ENCODE assay signal across 8 mouse cellular contexts in the genomic region with DNA sequence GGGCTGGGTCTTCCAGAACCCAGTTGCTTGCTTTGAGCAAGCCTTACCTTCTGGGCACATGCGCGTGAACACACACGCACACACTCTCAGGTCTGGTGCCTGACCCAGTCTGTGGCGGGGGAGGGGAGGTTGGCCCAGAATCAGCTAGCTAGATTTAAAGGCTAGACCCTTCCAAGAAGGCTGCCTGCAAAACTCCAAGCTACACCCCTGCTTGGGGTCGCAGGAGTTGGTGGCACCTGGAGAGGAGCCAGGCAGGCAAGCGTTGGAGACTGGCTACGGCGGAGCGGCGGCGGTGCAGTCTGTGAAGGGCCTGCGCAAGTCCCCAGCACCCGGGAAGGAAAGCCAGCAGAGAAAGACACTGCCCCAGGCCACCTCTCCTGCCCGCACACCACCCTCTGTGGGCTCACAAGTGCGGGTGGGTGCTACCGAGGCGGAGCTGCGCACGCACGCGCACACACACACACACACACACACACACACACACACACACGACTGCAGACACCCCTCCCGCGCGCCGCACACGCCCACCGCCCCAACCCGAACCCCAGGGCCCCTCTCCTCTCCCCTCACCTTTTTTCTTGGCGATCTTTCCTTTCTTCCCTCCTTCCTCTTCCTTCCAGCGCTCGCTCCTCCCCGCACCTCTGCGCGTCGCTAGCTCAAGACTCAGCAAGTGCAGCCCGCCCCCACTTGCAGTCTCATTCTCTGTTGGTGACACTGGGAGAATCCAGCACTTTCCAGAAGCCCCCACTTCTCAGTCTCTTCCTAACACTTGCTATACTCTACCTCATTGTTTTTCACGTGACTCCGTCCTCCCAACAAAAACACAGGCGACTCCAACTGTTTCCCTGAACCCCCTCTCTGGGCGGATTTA. TPM values are rescaled to one million over a fixed set of nuclear protein-coding genes. Genes with fewer than 3 reads are reported as not detected.
A peak's percentile ranks its signal among the peaks of the same experiment; 100 is the strongest.
DNase-seq lines count a peak whose midpoint lies in the region; ATAC-seq and TF ChIP-seq lines count a peak whose summit lies in the region.

No protein-coding gene starts in this region.

- H3K4me1 ChIP-seq in kidney, adult 2 months (ENCODE audit: control insufficient read depth, insufficient read depth, low read length) = no peaks in the 10 kb centered on the region
- peaks cover 11% of the 10 kb centered on the region for H3K4me1 ChIP-seq in hindbrain, embryonic 15.5 days (replicated peaks)
- H3K4me1 ChIP-seq in limb, embryonic 11.5 days (ENCODE audit: control insufficient read depth, insufficient read depth, low read length) = 0 out of 2 replicates have a peak, but pooled peaks cover 7% of the 10 kb centered on the region
- peaks cover 20% of the 10 kb centered on the region for H3K4me1 ChIP-seq in midbrain, embryonic 12.5 days

- DNase-seq in kidney, adult 2 months = peak; percentile 12
- no peak for DNase-seq in kidney, adult 9 months
- DNase-seq in cerebellum, adult 8-10 months = peak; percentile 16
- peak; percentile 59 for DNase-seq in limb, embryonic 11.5 days (ENCODE audit: low spot score)
- DNase-seq in testis, postnatal 10 days (ENCODE audit: low spot score) = peak; percentile 60

- no peaks in the 10 kb centered on the region for H3K9me3 ChIP-seq in hindbrain, embryonic 15.5 days
- no peaks in the 10 kb centered on the region for H3K9me3 ChIP-seq in limb, embryonic 11.5 days (ENCODE audit: control insufficient read depth, low read length)
- no peaks in the 10 kb centered on the region for H3K9me3 ChIP-seq in midbrain, embryonic 12.5 days

- H3K36me3 ChIP-seq in kidney, adult 2 months (ENCODE audit: control insufficient read depth, insufficient read depth, low read length) = no peaks in the 10 kb centered on the region
- no peaks in the 10 kb centered on the region for H3K36me3 ChIP-seq in hindbrain, embryonic 15.5 days
- no peaks in the 10 kb centered on the region for H3K36me3 ChIP-seq in limb, embryonic 11.5 days (ENCODE audit: control insufficient read depth, insufficient read depth, low read length)
- H3K36me3 ChIP-seq in midbrain, embryonic 12.5 days = no peaks in the 10 kb centered on the region

- TF ChIP-seq CTCF in kidney, adult 2 months (conservative IDR thresholded peaks at IDR 0.05; ENCODE audit: insufficient read depth, insufficient read length, low read depth, low read length) = no peak

- ATAC-seq in frontal cortex, adult (ENCODE audit: low TSS enrichment) = peak; percentile 67
- ATAC-seq in hindbrain, embryonic 15.5 days (ENCODE audit: low FRiP score, low read depth) = peak; percentile 82
- peak; percentile 52; the same call in 1 of the 2 replicates for ATAC-seq in limb, embryonic 11.5 days (ENCODE audit: insufficient number of reproducible peaks, low FRiP score, low TSS enrichment, low read depth)
- ATAC-seq in midbrain, embryonic 12.5 days (ENCODE audit: low FRiP score, low read depth) = peak; percentile 75

- WGBS in kidney, adult 2 months = 5% methylated on average over 41 of the region's 41 CpGs
- 3% methylated on average over 30 of the region's 41 CpGs for whole genome bisulfite sequencing in hindbrain, embryonic 15.5 days
- 4% methylated on average over 40 of the region's 41 CpGs for WGBS in limb, embryonic 11.5 days
- 2% methylated on average over 32 of the region's 41 CpGs for WGBS in midbrain, embryonic 12.5 days

- H3K4me2 ChIP-seq in hindbrain, embryonic 15.5 days = peak overlapping the region; percentile 91
- peak overlapping the region; percentile 84 for H3K4me2 ChIP-seq in limb, embryonic 11.5 days (ENCODE audit: low read depth, severe bottlenecking)
- H3K4me2 ChIP-seq in midbrain, embryonic 12.5 days (replicated peaks) = peak overlapping the region; percentile 83

- no peak overlapping the region for H3K27ac ChIP-seq in kidney, adult 2 months (ENCODE audit: insufficient read depth, low read depth, low read length)
- H3K27ac ChIP-seq in hindbrain, embryonic 15.5 days (replicated peaks) = peak overlapping the region; percentile 78
- H3K27ac ChIP-seq in limb, embryonic 11.5 days (replicated peaks; ENCODE audit: low read depth, low read length) = no peak overlapping the region
- peak overlapping the region; percentile 50 for H3K27ac ChIP-seq in midbrain, embryonic 12.5 days (replicated peaks)

- peak overlapping the region; percentile 57 for H3K4me3 ChIP-seq in kidney, adult 2 months (ENCODE audit: insufficient read depth, low read depth, low read length)
- H3K4me3 ChIP-seq in hindbrain, embryonic 15.5 days = peak overlapping the region; percentile 68
- H3K4me3 ChIP-seq in limb, embryonic 11.5 days (ENCODE audit: low read depth, low read length) = peak overlapping the region; percentile 56
- peak overlapping the region; percentile 57 for H3K4me3 ChIP-seq in midbrain, embryonic 12.5 days

- TF ChIP-seq POLR2A in kidney, adult 2 months (IDR thresholded peaks at IDR 0.05; ENCODE audit: low read depth, low read length) = no peak

- H3K27me3 ChIP-seq in kidney, adult 2 months (replicated peaks; ENCODE audit: control insufficient read depth, insufficient read depth, low read length) = no peaks in the 10 kb centered on the region
- H3K27me3 ChIP-seq in hindbrain, embryonic 15.5 days = no peaks in the 10 kb centered on the region
- no peaks in the 10 kb centered on the region for H3K27me3 ChIP-seq in limb, embryonic 11.5 days (ENCODE audit: control insufficient read depth, insufficient read depth, low read length)
- peaks cover 14% of the 10 kb centered on the region; the same call in 1 of the 2 replicates for H3K27me3 ChIP-seq in midbrain, embryonic 12.5 days

- H3K9ac ChIP-seq in hindbrain, embryonic 15.5 days = peak overlapping the region; percentile 70
- H3K9ac ChIP-seq in limb, embryonic 11.5 days (ENCODE audit: low read length) = peak overlapping the region; percentile 71
- peak overlapping the region; percentile 68 for H3K9ac ChIP-seq in midbrain, embryonic 12.5 days (replicated peaks)

RNA-seq across cellular contexts. Expression of gene Ociad2, which starts 2.6 kb away (rescaled TPM):
- polyA plus RNA-seq in kidney, adult 2 months (2012; rRNA removed) = 2.8 and 3.5 TPM in 2 replicates
- polyA plus RNA-seq in hindbrain, embryonic 15.5 days (2015; fragmentation: Nextera tagmentation; extraction: Ambion mirVana) = 21.8 and 23.9 TPM in 2 replicates
- 6.5 and 9.4 TPM in 2 replicates for polyA plus RNA-seq in limb, embryonic 11.5 days (2014; fragmentation: Nextera tagmentation; extraction: Ambion mirVana)
- 16.5 and 23.0 TPM in 2 replicates for polyA plus RNA-seq in midbrain, embryonic 12.5 days (2016; fragmentation: Nextera tagmentation; extraction: Ambion mirVana)

RNA-seq across cellular contexts. Expression of gene Ociad1, which starts 45.6 kb away (rescaled TPM):
- polyA plus RNA-seq in kidney, adult 2 months (2012; rRNA removed) = 65.6 and 75.6 TPM in 2 replicates
- 342 and 344 TPM in 2 replicates for polyA plus RNA-seq in hindbrain, embryonic 15.5 days (2015; fragmentation: Nextera tagmentation; extraction: Ambion mirVana)
- polyA plus RNA-seq in limb, embryonic 11.5 days (2014; fragmentation: Nextera tagmentation; extraction: Ambion mirVana) = 142 and 144 TPM in 2 replicates
- polyA plus RNA-seq in midbrain, embryonic 12.5 days (2016; fragmentation: Nextera tagmentation; extraction: Ambion mirVana) = 186 and 219 TPM in 2 replicates

Comparison
In these comparisons a context has a peak if more than half of its experiments do, and no peak if none do; other contexts are left out.
1. H3K27ac ChIP-seq: peak in hindbrain, embryonic 15.5 days (single experiment) and midbrain, embryonic 12.5 days (single experiment); none in kidney, adult 2 months (single experiment) and limb, embryonic 11.5 days (single experiment).
2. Peak in every context shown above with its lines, with median percentiles within 50 percentile points of each other: H3K4me3 ChIP-seq, ATAC-seq, H3K4me2 ChIP-seq and H3K9ac ChIP-seq.